Mouse (Mus musculus) liver, embryonic 13.5 days (tissue): Measurements from ENCODE around the gene Stam. TPM values are rescaled to one million over a fixed set of nuclear protein-coding genes. Genes with fewer than 3 reads are reported as not detected.
A peak's percentile ranks its signal among the peaks of the same experiment; 100 is the strongest.

Experiments
- ATAC-seq: fragments of 200-750 bp; cut with Nextera tagmentation; 2 replicates; pipeline ENCODE4 v1.8.0; 2017; ENCODE audit warnings: low read depth, mild to moderate bottlenecking, moderate number of reproducible peaks, moderate library complexity
- DNase-seq: peaks from one replicate; pipeline ENCODE4 v3.0.0; 2022
- H3K27ac ChIP-seq: fragments of 300-500 bp; sonication (generic); 2 replicates; pipeline ENCODE4 v1.5.1; 2015; ENCODE audit warnings: moderate library complexity, mild to moderate bottlenecking, inconsistent platforms
- H3K27me3 ChIP-seq: fragments of 300-500 bp; sonication (generic); 2 replicates; pipeline ENCODE4 v1.6.1; 2015; ENCODE audit warnings: mild to moderate bottlenecking, inconsistent platforms
- H3K36me3 ChIP-seq: fragments of 300-500 bp; sonication (generic); 2 replicates; pipeline ENCODE4 v1.6.1; 2015; ENCODE audit warnings: mild to moderate bottlenecking, inconsistent platforms
- H3K4me1 ChIP-seq: fragments of 300-500 bp; sonication (generic); replicated peaks from 2 replicates; pipeline ENCODE4 v1.6.1; 2015; ENCODE audit warnings: inconsistent platforms
- H3K4me2 ChIP-seq: fragments of 300-500 bp; sonication (generic); 2 replicates; pipeline ENCODE4 v1.6.1; 2015; ENCODE audit warnings: inconsistent platforms, mild to moderate bottlenecking, moderate library complexity
- H3K4me3 ChIP-seq: fragments of 300-500 bp; sonication (generic); replicated peaks from 2 replicates; pipeline ENCODE4 v1.5.1; 2015; ENCODE audit warnings: mild to moderate bottlenecking, inconsistent platforms
- H3K9ac ChIP-seq: fragments of 300-500 bp; sonication (generic); 2 replicates; pipeline ENCODE4 v1.6.1; 2015; ENCODE audit warnings: mild to moderate bottlenecking, inconsistent platforms
- H3K9me3 ChIP-seq: fragments of 300-500 bp; sonication (generic); replicated peaks from 2 replicates; pipeline ENCODE4 v1.6.1; 2016; ENCODE audit warnings: inconsistent platforms
- WGBS: fragments of 180-500 bp; shearing (Covaris S2); methylation state at CpG from one replicate; pipeline ENCODE4 v1.1.7; 2015; ENCODE audit not compliant: insufficient replicate concordance; 5-methylcytosine and 5-hydroxymethylcytosine counted together
- polyA plus RNA-seq: library from polyadenylated mRNA; unstranded; fragments of >200 nt; fragmentation: Nextera tagmentation; extraction: Ambion mirVana; gene quantifications from 2 replicates; pipeline ENCODE4 v1.2.1, GENCODE M21; 2015

The Stam gene
- polyA plus RNA-seq, 1 experiment from 2014 or later: 25.9 TPM

- 72% methylated on average over 3 of the region's 3 CpGs for WGBS
Measured at GRCm38 (mm10) chr2:14127629-14128028, 53.7 kb downstream of the Stam start.

GRCm38 (mm10) chr2:14130641-14131339, 56.9 kb downstream of the Stam start:
- Histone ChIP-seq H3K36me3 (peaks cover 45% of the 10 kb centered on the region), H3K9me3 (no peaks in the 10 kb centered on the region), H3K4me1 (0 out of 2 replicates have a peak, but pooled peaks cover 4% of the 10 kb centered on the region), H3K9ac (no peak overlapping the region), H3K27me3 (no peaks in the 10 kb centered on the region), H3K27ac (0 out of 2 replicates have a peak overlapping the region, but pooled peaks have one; percentile 5), H3K4me2 (no peak overlapping the region), H3K4me3 (no peak overlapping the region)
- 48% methylated on average over 12 of the region's 12 CpGs for WGBS
- DNase-seq (no peak), ATAC-seq (no peak)

More at GRCm38 (mm10) chr2:14127629-14128028, 53.7 kb downstream of the Stam start:
- no peak overlapping the region for H3K4me2 ChIP-seq
- H3K4me1 ChIP-seq: 0 out of 2 replicates have a peak, but pooled peaks cover 4% of the 10 kb centered on the region
- peaks cover 42% of the 10 kb centered on the region for H3K36me3 ChIP-seq
- no peak overlapping the region for H3K27ac ChIP-seq
- H3K9me3 ChIP-seq: no peaks in the 10 kb centered on the region
- DNase-seq (no peak), ATAC-seq (no peak)
- H3K27me3 ChIP-seq: no peaks in the 10 kb centered on the region
- H3K9ac ChIP-seq: no peak overlapping the region
- H3K4me3 ChIP-seq: no peak overlapping the region

GRCm38 (mm10) chr2:14132468-14133326, 58.8 kb downstream of the Stam start:
- 86% methylated on average over 4 of the region's 4 CpGs for WGBS
- Histone ChIP-seq H3K4me1 (0 out of 2 replicates have a peak, but pooled peaks cover 4% of the 10 kb centered on the region), H3K27me3 (no peaks in the 10 kb centered on the region), H3K36me3 (peaks cover 49% of the 10 kb centered on the region), H3K9me3 (no peaks in the 10 kb centered on the region), H3K27ac (no peak overlapping the region), H3K4me2 (no peak overlapping the region), H3K4me3 (no peak overlapping the region), H3K9ac (no peak overlapping the region)
- DNase-seq (no peak), ATAC-seq (no peak)

GRCm38 (mm10) chr2:14136906-14137305, 63.0 kb downstream of the Stam start:
- no peak overlapping the region for H3K4me3 ChIP-seq
- H3K4me2 ChIP-seq: no peak overlapping the region
- 80% methylated on average over 3 of the region's 3 CpGs for WGBS
- no peaks in the 10 kb centered on the region for H3K9me3 ChIP-seq
- no peaks in the 10 kb centered on the region for H3K4me1 ChIP-seq
- ATAC-seq: no peak
- peaks cover 53% of the 10 kb centered on the region for H3K36me3 ChIP-seq
- H3K9ac ChIP-seq: no peak overlapping the region
- H3K27ac ChIP-seq: no peak overlapping the region
- DNase-seq: no peak
- H3K27me3 ChIP-seq: no peaks in the 10 kb centered on the region

GRCm38 (mm10) chr2:14139590-14139989, 65.7 kb downstream of the Stam start:
- Histone ChIP-seq H3K4me2 (no peak overlapping the region), H3K9me3 (no peaks in the 10 kb centered on the region), H3K4me1 (no peaks in the 10 kb centered on the region), H3K9ac (no peak overlapping the region), H3K4me3 (no peak overlapping the region), H3K27me3 (no peaks in the 10 kb centered on the region), H3K36me3 (peaks cover 55% of the 10 kb centered on the region), H3K27ac (no peak overlapping the region)
- no peak for DNase-seq
- 85% methylated on average over 6 of the region's 6 CpGs for WGBS
- ATAC-seq: no peak

- peaks cover 59% of the 10 kb centered on the region for H3K36me3 ChIP-seq
- ATAC-seq: peak; percentile 36; the same call in 1 of the 2 replicates
- 78% methylated on average over 2 of the region's 2 CpGs for WGBS
- H3K9ac ChIP-seq: no peak overlapping the region
- H3K27ac ChIP-seq: no peak overlapping the region
- H3K4me3 ChIP-seq: no peak overlapping the region
- DNase-seq: no peak
- no peak overlapping the region for H3K4me2 ChIP-seq
- H3K27me3 ChIP-seq: no peaks in the 10 kb centered on the region
- H3K4me1 ChIP-seq: no peaks in the 10 kb centered on the region
- H3K9me3 ChIP-seq: no peaks in the 10 kb centered on the region
Measured at GRCm38 (mm10) chr2:14140044-14140443, 66.1 kb downstream of the Stam start.

GRCm38 (mm10) chr2:14145311-14145710, 71.4 kb downstream of the Stam start:
- no peak for ATAC-seq
- Histone ChIP-seq H3K9ac (no peak overlapping the region), H3K4me3 (no peak overlapping the region), H3K4me2 (no peak overlapping the region), H3K27me3 (no peaks in the 10 kb centered on the region), H3K27ac (no peak overlapping the region), H3K9me3 (no peaks in the 10 kb centered on the region), H3K36me3 (peaks cover 38% of the 10 kb centered on the region), H3K4me1 (no peaks in the 10 kb centered on the region)
- WGBS: 73% methylated on average over 3 of the region's 3 CpGs
- no peak for DNase-seq

- no peaks in the 10 kb centered on the region for H3K4me1 ChIP-seq
- no peak for DNase-seq
- H3K9ac ChIP-seq: no peak overlapping the region
- no peak for ATAC-seq
- no peaks in the 10 kb centered on the region for H3K27me3 ChIP-seq
- H3K4me2 ChIP-seq: no peak overlapping the region
- peaks cover 28% of the 10 kb centered on the region for H3K36me3 ChIP-seq
- H3K9me3 ChIP-seq: no peaks in the 10 kb centered on the region
- 86% methylated on average over 2 of the region's 2 CpGs for WGBS
- no peak overlapping the region for H3K27ac ChIP-seq
- no peak overlapping the region for H3K4me3 ChIP-seq
Measured at GRCm38 (mm10) chr2:14146913-14147312, 73.0 kb downstream of the Stam start.

GRCm38 (mm10) chr2:14150829-14151228, 76.9 kb downstream of the Stam start:
- no peak overlapping the region for H3K4me3 ChIP-seq
- H3K4me1 ChIP-seq: no peaks in the 10 kb centered on the region
- no peak for ATAC-seq
- peaks cover 7% of the 10 kb centered on the region for H3K36me3 ChIP-seq
- H3K4me2 ChIP-seq: no peak overlapping the region
- DNase-seq: no peak
- 67% methylated on average over 2 of the region's 2 CpGs for WGBS
- H3K27me3 ChIP-seq: no peaks in the 10 kb centered on the region
- H3K9me3 ChIP-seq: no peaks in the 10 kb centered on the region
- no peak overlapping the region for H3K27ac ChIP-seq
- H3K9ac ChIP-seq: no peak overlapping the region

- Histone ChIP-seq H3K36me3 (no peaks in the 10 kb centered on the region), H3K9me3 (no peaks in the 10 kb centered on the region), H3K9ac (no peak overlapping the region), H3K27ac (no peak overlapping the region), H3K4me1 (no peaks in the 10 kb centered on the region), H3K27me3 (no peaks in the 10 kb centered on the region), H3K4me2 (no peak overlapping the region), H3K4me3 (no peak overlapping the region)
- no peak for ATAC-seq
- 84% methylated on average over 6 of the region's 6 CpGs for WGBS
- DNase-seq: no peak
Measured at GRCm38 (mm10) chr2:14151854-14152253, 78.0 kb downstream of the Stam start.

GRCm38 (mm10) chr2:14159047-14159446, 85.1 kb downstream of the Stam start:
- Histone ChIP-seq H3K9me3 (no peaks in the 10 kb centered on the region), H3K4me1 (no peaks in the 10 kb centered on the region), H3K4me3 (no peak overlapping the region), H3K27ac (no peak overlapping the region), H3K27me3 (no peaks in the 10 kb centered on the region), H3K36me3 (no peaks in the 10 kb centered on the region), H3K4me2 (no peak overlapping the region), H3K9ac (no peak overlapping the region)
- ATAC-seq: no peak
- DNase-seq: no peak
- 82% methylated on average over 3 of the region's 3 CpGs for WGBS
